Comparison of ENCODE assay signal across 8 mouse cellular contexts in the genomic region with DNA sequence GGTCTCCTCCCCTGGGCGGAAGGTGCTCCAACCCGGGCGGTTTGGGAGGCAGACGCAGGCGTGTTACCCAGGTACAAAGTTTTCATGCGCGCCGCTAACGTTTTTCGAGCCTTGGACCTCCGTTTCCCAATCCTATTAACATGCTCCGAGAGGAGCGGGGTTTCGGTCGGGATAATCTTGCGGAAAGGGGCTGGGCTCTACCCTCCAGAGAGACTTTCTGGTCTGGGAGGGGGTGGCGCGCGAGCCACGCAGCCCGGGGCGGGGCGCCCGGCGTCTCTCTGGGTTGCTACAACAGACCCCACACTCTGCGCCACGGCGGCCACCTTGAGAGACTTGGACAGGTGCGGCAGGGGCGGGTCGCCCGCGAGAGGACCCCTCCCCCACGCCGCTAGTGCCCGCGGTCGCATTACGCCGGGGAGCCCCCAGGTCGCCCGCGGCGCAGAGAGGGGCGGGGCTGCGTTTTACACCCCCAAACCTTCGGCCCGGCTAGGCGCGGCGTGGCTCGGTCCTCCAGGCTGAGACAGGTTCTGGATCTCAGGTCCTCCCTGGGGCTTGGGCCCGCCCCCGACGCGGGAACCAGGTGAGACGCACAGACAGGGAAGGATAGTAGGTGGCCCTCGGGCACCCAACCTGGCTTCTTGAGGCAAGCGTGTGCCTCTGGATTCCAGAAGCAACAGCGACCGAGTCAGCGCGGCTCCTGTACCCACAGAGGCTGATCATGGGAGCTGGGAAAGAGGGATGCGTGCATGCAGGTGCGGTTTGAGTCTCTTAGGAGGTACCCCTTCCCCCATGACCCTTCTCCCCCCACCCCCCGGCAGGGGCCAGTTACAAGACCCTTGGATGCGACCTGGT. TPM values are rescaled to one million over a fixed set of nuclear protein-coding genes. Genes with fewer than 3 reads are reported as not detected.
DNase-seq lines count a peak whose midpoint lies in the region; ATAC-seq and TF ChIP-seq lines count a peak whose summit lies in the region.

No protein-coding gene starts in this region.

- no peaks in the 10 kb centered on the region for H3K9me3 ChIP-seq in intestine, postnatal 0 days (ENCODE audit: control insufficient read depth)
- H3K9me3 ChIP-seq in liver, embryonic 16.5 days (replicated peaks; ENCODE audit: control insufficient read depth, low read length) = no peaks in the 10 kb centered on the region

- peak overlapping the region; percentile 34; the same call in 1 of the 2 replicates for H3K9ac ChIP-seq in intestine, postnatal 0 days (ENCODE audit: low read depth, low read length)
- no peak overlapping the region for H3K9ac ChIP-seq in liver, embryonic 16.5 days (ENCODE audit: low read depth, low read length)

- TF ChIP-seq CTCF in intestine, postnatal 0 days (IDR thresholded peaks at IDR 0.05; ENCODE audit: low read depth) = no peak

- WGBS in intestine, postnatal 0 days = under 1% methylated on average over 64 of the region's 67 CpGs
- WGBS in liver, embryonic 16.5 days (ENCODE audit: insufficient replicate concordance) = 2% methylated on average over 65 of the region's 67 CpGs

- H3K4me3 ChIP-seq in intestine, postnatal 0 days (ENCODE audit: low read depth, low read length) = peak overlapping the region; percentile 52
- H3K4me3 ChIP-seq in liver, embryonic 16.5 days (ENCODE audit: low read depth, low read length) = peak overlapping the region; percentile 58

- no peaks in the 10 kb centered on the region for H3K4me1 ChIP-seq in intestine, postnatal 0 days (replicated peaks; ENCODE audit: control insufficient read depth, insufficient read depth, low read length)
- no peaks in the 10 kb centered on the region for H3K4me1 ChIP-seq in liver, embryonic 16.5 days (ENCODE audit: control insufficient read depth, low read depth, low read length)

- H3K4me2 ChIP-seq in intestine, postnatal 0 days (replicated peaks; ENCODE audit: low read depth) = peak overlapping the region; percentile 88
- H3K4me2 ChIP-seq in liver, embryonic 16.5 days (ENCODE audit: low read depth, low read length) = peak overlapping the region; percentile 47

- peaks cover 34% of the 10 kb centered on the region for H3K27me3 ChIP-seq in intestine, postnatal 0 days (replicated peaks; ENCODE audit: control insufficient read depth, insufficient read depth, low read length)
- H3K27me3 ChIP-seq in liver, embryonic 16.5 days (ENCODE audit: control insufficient read depth, insufficient read depth, low read depth, low read length) = peaks cover 36% of the 10 kb centered on the region

- no peaks in the 10 kb centered on the region for H3K36me3 ChIP-seq in intestine, postnatal 0 days (ENCODE audit: control insufficient read depth, insufficient read depth)
- H3K36me3 ChIP-seq in liver, embryonic 16.5 days (ENCODE audit: control insufficient read depth, insufficient read depth) = no peaks in the 10 kb centered on the region

- peak; percentile 70 for ATAC-seq in intestine, postnatal 0 days
- ATAC-seq in liver, embryonic 16.5 days (ENCODE audit: low read depth) = peak; percentile 34
- no peak for ATAC-seq in erythroid progenitor cell, adult 5-6 weeks (replicated peaks; ENCODE audit: low FRiP score, poor library complexity, severe bottlenecking)
- ATAC-seq in granulocyte monocyte progenitor cell, adult 5-6 weeks (replicated peaks; ENCODE audit: poor library complexity, severe bottlenecking) = no peak

- peak; percentile 12 for DNase-seq in ovary, postnatal 36 days (ENCODE audit: low spot score)
- no peak for DNase-seq in ovary, postnatal 14 days (ENCODE audit: low spot score)
- peak; percentile 31 for DNase-seq in embryo, embryonic 9.5 days (ENCODE audit: extremely low spot score)
- peak; percentile 41 for DNase-seq in retina, embryonic 14.5 days (ENCODE audit: low spot score)

- H3K27ac ChIP-seq in intestine, postnatal 0 days (ENCODE audit: low read depth, low read length) = no peak overlapping the region
- no peak overlapping the region for H3K27ac ChIP-seq in liver, embryonic 16.5 days (ENCODE audit: low read length)

RNA-seq across cellular contexts. Expression of a gene that starts 23.7 kb away (rescaled TPM):
- polyA plus RNA-seq in intestine, postnatal 0 days (2015; fragmentation: Nextera tagmentation; extraction: Ambion mirVana) = 0.68 and 0.74 TPM in 2 replicates
- 0.63 and 0.67 TPM in 2 replicates for polyA plus RNA-seq in liver, embryonic 16.5 days (2015; fragmentation: Nextera tagmentation; extraction: Ambion mirVana)
- total RNA-seq in erythroid progenitor cell, adult 5-6 weeks (2015; ENCODE audit: low replicate concordance) = 1.3 TPM in 1 of 2 replicates, not detected in the other
- 0.26 TPM in 1 of 2 replicates, not detected in the other for total RNA-seq in erythroid progenitor cell, adult 5-6 weeks (2017; ENCODE audit: low replicate concordance)
- total RNA-seq in granulocyte monocyte progenitor cell, adult 5-6 weeks (2014; fragmentation: Nextera tagmentation) = not detected in 2 replicates
- not detected in 2 replicates for total RNA-seq in granulocyte monocyte progenitor cell, adult 5-6 weeks (2017)

Comparison
In these comparisons a context has a peak if more than half of its experiments do, and no peak if none do; other contexts are left out.
1. ATAC-seq: peak in intestine, postnatal 0 days (single experiment) and liver, embryonic 16.5 days (single experiment); none in erythroid progenitor cell, adult 5-6 weeks (single experiment) and granulocyte monocyte progenitor cell, adult 5-6 weeks (single experiment).